Mouse (Mus musculus) cerebellum, adult 2 months (tissue): Measurements from ENCODE around the gene Etv3.
"Not testable (repeated sequence)": the region's sequence is repeated elsewhere in the genome, so short reads cannot be mapped to it uniquely, and the experiment has no call there.

Source experiments
- CTCF ChIP-seq: fragments of 200-500 bp; IDR thresholded peaks from 2 replicates; pipeline ENCODE4 v1.5.1; 2011; ENCODE audit warnings: low read depth, mild to moderate bottlenecking, control low read depth, low read length, moderate library complexity, borderline replicate concordance; ENCODE audit not compliant: insufficient read depth
- POLR2A ChIP-seq: fragments of 200-500 bp; IDR thresholded peaks from 2 replicates; pipeline ENCODE4 v1.6.1; 2011; ENCODE audit warnings: low read length, control low read depth, borderline replicate concordance; ENCODE audit not compliant: insufficient read depth

DNA sequence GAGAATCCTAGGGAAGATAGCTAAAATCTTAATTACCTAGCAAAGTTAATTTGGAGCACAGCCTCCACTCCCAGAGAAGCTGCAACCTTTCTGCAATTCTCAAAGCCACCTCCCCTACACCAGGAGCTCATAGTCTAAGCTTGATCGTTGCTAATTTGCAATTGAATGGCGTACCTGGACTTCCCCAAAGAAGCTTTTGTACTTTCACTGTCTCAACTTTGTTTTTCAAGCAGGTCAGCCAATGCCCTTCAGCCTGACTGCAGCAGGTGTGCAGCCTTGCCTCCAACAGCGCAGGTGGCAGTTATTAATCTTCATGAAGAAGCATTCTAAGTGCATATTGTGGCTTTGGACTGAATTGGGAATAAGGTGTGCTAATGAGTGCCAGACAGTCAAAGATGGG is 47.3 kb upstream of the Etv3 start:
- TF ChIP-seq POLR2A, CTCF: not testable (repeated sequence)
